Mouse (Mus musculus): ENCODE data around the gene Lrp2.

Lrp2 gene

GRCm38 (mm10) chr2:69396760-69397435, 189.0 kb downstream of the Lrp2 start:
- DNase-seq, result no peak

GRCm38 (mm10) chr2:69395597-69396248, 190.1 kb downstream of the Lrp2 start:
- no peak for DNase-seq

GRCm38 (mm10) chr2:69393947-69394346, 191.9 kb downstream of the Lrp2 start:
- DNase-seq, result no peak

GRCm38 (mm10) chr2:69386118-69386871, 199.6 kb downstream of the Lrp2 start:
- no peak for DNase-seq

GRCm38 (mm10) chr2:69382838-69383237, 203.0 kb downstream of the Lrp2 start:
- DNase-seq, result no peak

GRCm38 (mm10) chr2:69381740-69382139, 204.1 kb downstream of the Lrp2 start:
- DNase-seq, result peak; percentile 16

- peak; percentile 56 for DNase-seq
Measured at GRCm38 (mm10) chr2:69380281-69380680, 205.6 kb downstream of the Lrp2 start, which contains the start of gene Dhrs9. Gene Dhrs9, plus strand, starts transcription at chr2:69380445.

- no peak for DNase-seq
Measured at GRCm38 (mm10) chr2:69379801-69380200, 206.1 kb downstream of the Lrp2 start.

- no peak for DNase-seq
Measured at GRCm38 (mm10) chr2:69376780-69377179, 209.1 kb downstream of the Lrp2 start.

Measured in lung, postnatal 10 days (tissue).